Mouse (Mus musculus) brain, adult 10 weeks (tissue): ENCODE measurements around the gene Gm7247. TPM values are rescaled to one million over a fixed set of nuclear protein-coding genes. Genes with fewer than 3 reads are reported as not detected.

ENCODE experiments used
- polyA plus RNA-seq: library from polyadenylated mRNA; stranded (reverse); fragments of 350-450 nt; fragmentation: Illumina TruSeq; extraction: RNeasy Lipid Tissue Mini Kit (QIAGEN cat#74804); gene quantifications from one replicate; pipeline ENCODE4 v1.2.3, GENCODE M21; 2015; ENCODE audit warnings: low read depth, low replicate concordance

Gm7247 gene
- not detected for polyA plus RNA-seq

DNA sequence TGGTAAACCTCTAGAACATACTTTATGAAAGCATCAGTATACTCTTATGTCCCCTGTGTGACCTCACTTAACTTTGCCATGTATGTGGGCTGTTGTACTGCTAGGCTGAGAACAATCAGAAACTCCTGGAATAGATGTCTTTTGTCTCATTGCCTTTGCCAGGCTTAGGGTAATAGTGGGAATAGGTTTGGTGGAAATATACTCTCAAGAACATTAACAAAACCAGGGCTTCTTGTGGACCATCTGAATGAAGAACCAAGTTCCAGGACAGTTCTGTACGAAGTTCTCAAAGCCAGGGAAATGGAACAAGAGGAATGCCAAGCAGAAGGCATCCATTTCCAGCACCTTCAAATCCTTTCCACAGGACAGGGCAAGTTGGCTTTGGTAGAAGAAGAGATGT is at the start of gene Gm7247:
Gm7247 (plus strand) TSS at position 301 of the 400 bp plus-strand sequence.

GRCm38 (mm10) chr14:51410520-51410919 is 49.0 kb downstream of the Gm7247 start, which contains the start of gene Vmn2r88:
Gene Vmn2r88 (plus strand): TSS chr14:51410820.

DNA sequence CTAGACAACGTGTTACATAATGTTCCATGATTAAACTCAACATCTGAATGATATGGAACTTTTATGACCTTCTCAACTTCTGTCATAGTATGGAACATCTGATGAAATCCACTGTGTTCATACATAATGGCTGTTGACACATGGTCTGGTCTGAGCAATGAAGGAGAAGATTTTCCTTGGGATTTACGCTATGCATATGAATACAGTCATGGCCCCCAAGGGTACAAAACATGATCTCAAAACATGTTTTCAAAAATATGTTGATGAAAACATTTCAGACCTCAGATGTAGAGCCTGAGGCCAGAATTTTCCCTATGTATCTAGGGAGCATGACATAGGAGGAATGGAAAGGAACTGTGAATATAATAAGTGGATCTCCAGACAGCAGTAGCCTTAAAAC is 90.0 kb downstream of the Gm7247 start, which contains the start of gene Vmn2r89:
Vmn2r89 (plus strand) TSS at position 301 of the 400 bp plus-strand sequence.

DNA sequence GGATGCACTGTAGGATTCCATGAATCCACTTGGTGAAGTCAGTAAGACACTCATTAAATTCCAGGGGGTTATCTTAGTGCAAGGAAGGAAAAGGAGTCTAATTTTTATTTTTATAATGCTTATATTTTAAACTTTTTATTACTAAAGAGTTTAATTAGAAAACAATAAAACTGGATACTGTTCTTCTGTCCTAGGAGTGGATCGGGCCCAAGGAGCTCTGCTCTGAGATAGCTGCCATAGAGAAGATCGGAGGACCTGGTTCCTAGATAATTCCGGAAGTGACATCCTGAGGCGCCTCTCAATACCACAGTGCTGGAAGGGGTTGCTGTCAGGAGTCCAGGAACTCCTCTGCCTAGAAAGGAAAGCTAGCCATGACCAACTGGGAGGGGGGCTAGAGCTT is 190.9 kb downstream of the Gm7247 start, which contains the start of gene Gm5622:
Gm5622 (plus strand) TSS at position 301 of the 400 bp plus-strand sequence.

GRCm38 (mm10) chr14:51573963-51574362 is 212.4 kb downstream of the Gm7247 start, which contains the start of gene Gm17175:
Gene Gm17175 (minus strand): TSS chr14:51574063.

GRCm38 (mm10) chr14:51592039-51592438 is 230.5 kb downstream of the Gm7247 start, which contains the start of gene Gm17174:
Gene Gm17174 (minus strand): TSS chr14:51592139.

DNA sequence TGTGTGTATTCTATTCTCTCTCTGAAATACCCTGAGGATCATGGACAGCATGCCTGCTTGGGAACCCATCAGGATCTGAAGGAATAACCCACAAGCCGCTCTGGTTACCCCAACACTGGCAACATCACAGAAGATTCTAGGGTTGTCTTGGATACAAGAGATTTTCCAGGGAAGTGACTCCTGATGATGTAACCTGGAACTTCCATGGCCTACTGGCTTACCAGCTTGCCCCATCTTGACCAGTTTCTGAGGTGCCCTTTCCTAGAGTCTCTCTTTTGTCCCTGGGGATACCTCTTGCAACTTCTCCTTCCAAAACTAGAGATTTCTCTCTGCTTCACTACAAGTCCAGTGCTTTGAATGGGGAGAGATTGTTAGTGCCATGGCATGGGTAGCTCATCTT is 249.7 kb downstream of the Gm7247 start, which contains the start of gene Gm17078:
Gm17078 (minus strand) TSS at position 101 of the 400 bp plus-strand sequence.

Other genes starting within 250 kb of the Gm7247 start
- gene Eddm3b, start 247.3 kb upstream of the Gm7247 start, polyA plus RNA-seq: not detected
- gene Rnase6, start 237.8 kb upstream of the Gm7247 start, polyA plus RNA-seq: 1.1 TPM
- gene Rnase1, start 215.0 kb upstream of the Gm7247 start, polyA plus RNA-seq: not detected
- not detected for gene Rnase2b, start 199.5 kb upstream of the Gm7247 start, polyA plus RNA-seq
- not detected for gene Ang2, start 162.6 kb upstream of the Gm7247 start, polyA plus RNA-seq
- not detected for gene Ear14, start 158.4 kb upstream of the Gm7247 start, polyA plus RNA-seq
- not detected for gene Rnase2a, start 105.6 kb upstream of the Gm7247 start, polyA plus RNA-seq
- not detected for gene Vmn2r88, start 49.1 kb downstream of the Gm7247 start, polyA plus RNA-seq
- not detected for gene Vmn2r89, start 90.1 kb downstream of the Gm7247 start, polyA plus RNA-seq
- gene Gm5622, start 191.0 kb downstream of the Gm7247 start, polyA plus RNA-seq: not detected
- gene Gm17175, start 212.3 kb downstream of the Gm7247 start, polyA plus RNA-seq: not detected
- not detected for gene Gm17174, start 230.4 kb downstream of the Gm7247 start, polyA plus RNA-seq
- not detected for gene Gm17078, start 249.6 kb downstream of the Gm7247 start, polyA plus RNA-seq